Mouse (Mus musculus) embryonic facial prominence, embryonic 14.5 days (tissue): ENCODE results near the gene 4930432M17Rik. TPM values are rescaled to one million over a fixed set of nuclear protein-coding genes. Genes with fewer than 3 reads are reported as not detected.
A peak's percentile ranks its signal among the peaks of the same experiment; 100 is the strongest.

Source experiments
- ATAC-seq: fragments of 200-750 bp; cut with Nextera tagmentation; 2 replicates; pipeline ENCODE4 v1.8.0; 2017; ENCODE audit warnings: low read depth, moderate number of reproducible peaks, moderate TSS enrichment
- DNase-seq: peaks from one replicate; pipeline ENCODE4 v3.0.0-alpha.2; 2015; ENCODE audit warnings: low spot score
- H3K27ac ChIP-seq: fragments of 300-500 bp; sonication (generic); replicated peaks from 2 replicates; pipeline ENCODE4 v1.5.1; 2014; ENCODE audit warnings: low read depth, mild to moderate bottlenecking, low read length, moderate library complexity
- H3K27me3 ChIP-seq: fragments of 300-500 bp; sonication (generic); replicated peaks from 2 replicates; pipeline ENCODE4 v1.6.1; 2014; ENCODE audit warnings: low read length; ENCODE audit not compliant: control insufficient read depth, insufficient read depth
- H3K36me3 ChIP-seq: fragments of 300-500 bp; sonication (generic); 2 replicates; pipeline ENCODE4 v1.6.1; 2014; ENCODE audit warnings: low read length, mixed read lengths; ENCODE audit not compliant: control insufficient read depth, insufficient read depth
- H3K4me1 ChIP-seq: fragments of 300-500 bp; sonication (generic); 2 replicates; pipeline ENCODE4 v1.6.1; 2014; ENCODE audit warnings: antibody characterized with exemption, low read length; ENCODE audit not compliant: control insufficient read depth, insufficient read depth
- H3K4me2 ChIP-seq: fragments of 300-500 bp; sonication (generic); 2 replicates; pipeline ENCODE4 v1.6.1; 2014; ENCODE audit warnings: low read depth, mild to moderate bottlenecking, low read length, moderate library complexity, mixed read lengths
- H3K4me3 ChIP-seq: fragments of 300-500 bp; sonication (generic); 2 replicates; pipeline ENCODE4 v1.5.1; 2014; ENCODE audit warnings: low read depth, mild to moderate bottlenecking, low read length
- H3K9ac ChIP-seq: fragments of 300-500 bp; sonication (generic); 2 replicates; pipeline ENCODE4 v1.6.1; 2014; ENCODE audit warnings: low read depth, mild to moderate bottlenecking, low read length, moderate library complexity, mixed read lengths
- H3K9me3 ChIP-seq: fragments of 300-500 bp; sonication (generic); 2 replicates; pipeline ENCODE4 v1.6.1; 2016; ENCODE audit warnings: low read length; ENCODE audit not compliant: control insufficient read depth
- WGBS: fragments of 180-500 bp; shearing (Covaris S2); extraction: QIAGEN DNeasy Blood & Tissue Kit; methylation state at CpG from one replicate; pipeline ENCODE4 v1.1.7; 2014; 5-methylcytosine and 5-hydroxymethylcytosine counted together
- polyA plus RNA-seq: library from polyadenylated mRNA; unstranded; fragments of >200 nt; fragmentation: Nextera tagmentation; extraction: Ambion mirVana; gene quantifications from 2 replicates; pipeline ENCODE4 v1.2.1, GENCODE M21; 2014

4930432M17Rik gene
- polyA plus RNA-seq, 1 experiment from 2014 or later: not detected

- H3K9ac ChIP-seq: no peak overlapping the region
- H3K9me3 ChIP-seq: no peaks in the 10 kb centered on the region
- no peak overlapping the region for H3K27ac ChIP-seq
- no peak overlapping the region for H3K4me3 ChIP-seq
- no peaks in the 10 kb centered on the region for H3K36me3 ChIP-seq
- H3K4me1 ChIP-seq: no peaks in the 10 kb centered on the region; the same call in 1 of the 2 replicates
- DNase-seq (no peak), ATAC-seq (no peak)
- no peaks in the 10 kb centered on the region for H3K27me3 ChIP-seq
- 66% methylated on average over 3 of the region's 3 CpGs for WGBS
- no peak overlapping the region for H3K4me2 ChIP-seq
These were observed 9.6 kb downstream of the 4930432M17Rik start for GRCm38 (mm10) chr3:121680187-121680586.

GRCm38 (mm10) chr3:121682439-121683411, 12.2 kb downstream of the 4930432M17Rik start:
- ATAC-seq (no peak), DNase-seq (no peak)
- Histone ChIP-seq H3K4me3 (no peak overlapping the region), H3K4me1 (no peaks in the 10 kb centered on the region), H3K27ac (no peak overlapping the region), H3K27me3 (no peaks in the 10 kb centered on the region), H3K9ac (no peak overlapping the region), H3K9me3 (no peaks in the 10 kb centered on the region), H3K4me2 (no peak overlapping the region), H3K36me3 (no peaks in the 10 kb centered on the region)
- WGBS: 79% methylated on average over 10 of the region's 10 CpGs

GRCm38 (mm10) chr3:121684552-121684951, 14.0 kb downstream of the 4930432M17Rik start:
- Histone ChIP-seq H3K36me3 (no peaks in the 10 kb centered on the region), H3K9ac (no peak overlapping the region), H3K4me2 (no peak overlapping the region), H3K27ac (no peak overlapping the region), H3K4me1 (no peaks in the 10 kb centered on the region), H3K27me3 (no peaks in the 10 kb centered on the region), H3K4me3 (no peak overlapping the region), H3K9me3 (no peaks in the 10 kb centered on the region)
- DNase-seq (no peak), ATAC-seq (no peak)
- 66% methylated on average over 4 of the region's 4 CpGs for WGBS

- no peaks in the 10 kb centered on the region for H3K36me3 ChIP-seq
- no peaks in the 10 kb centered on the region for H3K4me1 ChIP-seq
- no peak overlapping the region for H3K4me2 ChIP-seq
- no peak overlapping the region for H3K4me3 ChIP-seq
- ATAC-seq (no peak), DNase-seq (no peak)
- H3K27me3 ChIP-seq: no peaks in the 10 kb centered on the region
- no peak overlapping the region for H3K27ac ChIP-seq
- 82% methylated on average over 4 of the region's 4 CpGs for WGBS
- H3K9me3 ChIP-seq: no peaks in the 10 kb centered on the region
- H3K9ac ChIP-seq: no peak overlapping the region
These were observed 14.4 kb downstream of the 4930432M17Rik start for GRCm38 (mm10) chr3:121684963-121685362.

GRCm38 (mm10) chr3:121685985-121686384, 15.4 kb downstream of the 4930432M17Rik start:
- Histone ChIP-seq H3K4me1 (no peaks in the 10 kb centered on the region), H3K9me3 (no peaks in the 10 kb centered on the region), H3K9ac (no peak overlapping the region), H3K4me2 (no peak overlapping the region), H3K27ac (no peak overlapping the region), H3K4me3 (no peak overlapping the region), H3K27me3 (no peaks in the 10 kb centered on the region), H3K36me3 (no peaks in the 10 kb centered on the region)
- WGBS: 81% methylated on average over 1 of the region's 1 CpGs
- ATAC-seq: no peak
- DNase-seq: no peak

- no peak overlapping the region for H3K4me3 ChIP-seq
- DNase-seq: no peak
- H3K27ac ChIP-seq: no peak overlapping the region
- no peaks in the 10 kb centered on the region for H3K9me3 ChIP-seq
- H3K9ac ChIP-seq: no peak overlapping the region
- no peaks in the 10 kb centered on the region for H3K27me3 ChIP-seq
- WGBS: 82% methylated on average over 4 of the region's 4 CpGs
- H3K4me1 ChIP-seq: no peaks in the 10 kb centered on the region
- ATAC-seq: peak; percentile 26; the same call in 1 of the 2 replicates
- no peak overlapping the region for H3K4me2 ChIP-seq
- no peaks in the 10 kb centered on the region for H3K36me3 ChIP-seq
These were observed 15.9 kb downstream of the 4930432M17Rik start for GRCm38 (mm10) chr3:121686408-121686911.

GRCm38 (mm10) chr3:121687741-121688140, 17.2 kb downstream of the 4930432M17Rik start:
- 86% methylated on average over 3 of the region's 3 CpGs for WGBS
- no peaks in the 10 kb centered on the region for H3K27me3 ChIP-seq

GRCm38 (mm10) chr3:121689029-121689428, 18.5 kb downstream of the 4930432M17Rik start:
- no peak overlapping the region for H3K4me2 ChIP-seq
- H3K4me3 ChIP-seq: no peak overlapping the region
- DNase-seq (no peak), ATAC-seq (no peak)
- H3K4me1 ChIP-seq: no peaks in the 10 kb centered on the region
- 83% methylated on average over 5 of the region's 5 CpGs for whole genome bisulfite sequencing
- no peak overlapping the region for H3K9ac ChIP-seq
- no peaks in the 10 kb centered on the region for H3K9me3 ChIP-seq
- H3K36me3 ChIP-seq: no peaks in the 10 kb centered on the region
- H3K27ac ChIP-seq: no peak overlapping the region
- no peaks in the 10 kb centered on the region for H3K27me3 ChIP-seq

More at GRCm38 (mm10) chr3:121687741-121688140, 17.2 kb downstream of the 4930432M17Rik start:
- H3K4me2 ChIP-seq: no peak overlapping the region
- H3K36me3 ChIP-seq: no peaks in the 10 kb centered on the region
- ATAC-seq (no peak), DNase-seq (no peak)
- H3K9ac ChIP-seq: no peak overlapping the region
- no peak overlapping the region for H3K4me3 ChIP-seq
- H3K27ac ChIP-seq: no peak overlapping the region
- H3K9me3 ChIP-seq: no peaks in the 10 kb centered on the region
- no peaks in the 10 kb centered on the region for H3K4me1 ChIP-seq
